14 mouse cellular contexts compared by ENCODE assay signal in the genomic region with DNA sequence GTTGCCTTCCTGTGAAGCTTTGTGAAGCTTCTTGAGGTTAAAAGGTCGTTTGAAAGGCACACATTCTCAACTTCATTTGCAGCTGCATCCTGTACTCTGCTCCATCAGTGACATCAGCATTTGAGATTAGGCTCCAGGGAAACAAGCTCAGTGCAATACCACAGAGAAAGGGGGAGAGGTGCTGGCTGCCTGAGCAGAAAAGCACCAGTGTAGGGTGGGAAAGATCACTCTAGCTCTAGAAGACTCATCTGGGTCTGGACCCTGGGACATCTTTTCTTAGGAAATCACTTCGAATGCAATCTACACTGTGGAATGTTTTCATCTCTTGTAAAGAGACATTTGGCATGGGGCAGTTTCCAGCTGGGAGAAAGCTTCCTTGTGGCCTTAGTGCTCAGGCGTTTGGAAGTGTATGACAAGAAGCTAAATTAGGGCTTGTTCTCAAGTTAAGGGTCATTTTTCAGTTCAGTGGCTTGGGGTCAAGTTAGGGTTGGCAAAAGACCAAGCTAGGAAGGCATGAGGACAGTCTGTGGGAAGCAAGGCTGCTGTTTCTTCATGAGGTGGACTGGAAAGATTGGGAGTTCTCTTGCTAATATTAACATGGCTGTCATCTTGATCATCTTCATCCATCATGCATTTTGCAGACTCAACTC.
DNase-seq lines count a peak whose midpoint lies in the region; ATAC-seq and TF ChIP-seq lines count a peak whose summit lies in the region.
"Had no signal": no experiment of that assay in that cellular context is flagged by ENCODE, and none has a peak within 500 bp of the region (broad histone marks: within the 10 kb centered on the region; RNA-seq: fewer than 3 reads in every experiment).

No protein-coding gene starts in this region.

- H3K9ac ChIP-seq in heart, adult 2 months (ENCODE audit: low read depth, low read length), result no peak overlapping the region
- H3K9ac ChIP-seq in heart, embryonic 12.5 days, result no peak overlapping the region
- H3K9ac ChIP-seq: hindbrain, embryonic 12.5 days; neural tube, embryonic 13.5 days had no signal

- H3K27ac ChIP-seq in heart, adult 2 months, result peak overlapping the region; percentile 20
- no peak overlapping the region for H3K27ac ChIP-seq in heart, embryonic 12.5 days (ENCODE audit: poor library complexity, severe bottlenecking)
- H3K27ac ChIP-seq: hindbrain, embryonic 12.5 days; left cerebral cortex, adult 2 months; macrophage; neural tube, embryonic 13.5 days had no signal

- ATAC-seq in heart, embryonic 12.5 days (ENCODE audit: insufficient number of reproducible peaks, low FRiP score), result no peak
- no peak for ATAC-seq in CD4-positive, CD25-positive, alpha-beta regulatory T cell, adult 4 months
- ATAC-seq: intestine, postnatal 0 days had no signal

- DNase-seq in heart, adult 2 months, result peak in 1 of 2 experiments; percentile 23
- peak; percentile 22 to 28 for DNase-seq in gastrocnemius, adult 8-10 months (ENCODE audit: low spot score in 2 of 2)
- DNase-seq in kidney, adult 8-10 months, result peak; percentile 13 to 33
- DNase-seq in lung, postnatal 10 days, result peak; percentile 59
- DNase-seq in right cerebral cortex, adult 2 months (ENCODE audit: low spot score in 2 of 2), result no peak
- DNase-seq in cerebellum, adult 18-20 months, result no peak
- DNase-seq: cerebellum, postnatal 10 days had no signal

- no peak overlapping the region for H3K4me2 ChIP-seq in heart, embryonic 12.5 days
- H3K4me2 ChIP-seq: hindbrain, embryonic 12.5 days; neural tube, embryonic 13.5 days had no signal

- TF ChIP-seq POLR2A in heart, adult 2 months (IDR thresholded peaks at IDR 0.05; ENCODE audit: insufficient read depth, low read depth, low read length), result no peak

- TF ChIP-seq EP300 in heart, adult 2 months (IDR thresholded peaks at IDR 0.05; ENCODE audit: insufficient read depth, low read depth, low read length), result no peak

- no peaks in the 10 kb centered on the region for H3K79me2 ChIP-seq in heart, adult 2 months (replicated peaks; ENCODE audit: control insufficient read depth, insufficient read depth, low read length)

- peaks cover 4% of the 10 kb centered on the region for H3K4me1 ChIP-seq in heart, adult 2 months (ENCODE audit: control insufficient read depth, insufficient read depth, low read length)
- H3K4me1 ChIP-seq in heart, embryonic 12.5 days (replicated peaks), result peaks cover 5% of the 10 kb centered on the region; the same call in 1 of the 2 replicates
- H3K4me1 ChIP-seq: hindbrain, embryonic 12.5 days; neural tube, embryonic 13.5 days had no signal

- TF ChIP-seq CTCF in heart, adult 2 months (IDR thresholded peaks at IDR 0.05), result no peak

- H3K4me3 ChIP-seq in heart, adult 2 months, result no peak overlapping the region
- H3K4me3 ChIP-seq in heart, embryonic 12.5 days, result no peak overlapping the region
- H3K4me3 ChIP-seq: hindbrain, embryonic 12.5 days; left cerebral cortex, adult 2 months; neural tube, embryonic 13.5 days had no signal

- 0 out of 2 replicates have a peak, but pooled peaks cover 3% of the 10 kb centered on the region for H3K9me3 ChIP-seq in heart, embryonic 12.5 days (replicated peaks)
- H3K9me3 ChIP-seq: neural tube, embryonic 13.5 days had no signal

- no peaks in the 10 kb centered on the region for H3K36me3 ChIP-seq in heart, adult 2 months (ENCODE audit: control insufficient read depth, insufficient read depth, low read length)
- H3K36me3 ChIP-seq in heart, embryonic 12.5 days, result no peaks in the 10 kb centered on the region
- H3K36me3 ChIP-seq: hindbrain, embryonic 12.5 days; neural tube, embryonic 13.5 days had no signal

- no peaks in the 10 kb centered on the region for H3K27me3 ChIP-seq in heart, adult 2 months (ENCODE audit: control insufficient read depth, insufficient read depth, low read length)
- H3K27me3 ChIP-seq in heart, embryonic 12.5 days (replicated peaks), result no peaks in the 10 kb centered on the region
- H3K27me3 ChIP-seq: hindbrain, embryonic 12.5 days; neural tube, embryonic 13.5 days had no signal

- 21% methylated on average over 3 of the region's 3 CpGs for WGBS in heart, adult 2 months
- 30% methylated on average over 3 of the region's 3 CpGs for WGBS in heart, embryonic 12.5 days

- intact Hi-C loops in heart, adult 2 months (cut with DNase I), result no loop called here

Comparison
In these comparisons a context has a peak if more than half of its experiments do, and no peak if none do; other contexts are left out.
1. DNase-seq: peak in gastrocnemius, adult 8-10 months (2 of 2), kidney, adult 8-10 months (2 of 2) and lung, postnatal 10 days (single experiment); none in right cerebral cortex, adult 2 months (0 of 2) and cerebellum, adult 18-20 months (0 of 2).